Mouse (Mus musculus) cerebellum, adult 2 months (tissue): ENCODE measurements around the gene Znrf3.

Source experiments
- CTCF ChIP-seq: fragments of 200-500 bp; IDR thresholded peaks from 2 replicates; pipeline ENCODE4 v1.5.1; 2011; ENCODE audit warnings: low read depth, mild to moderate bottlenecking, control low read depth, low read length, moderate library complexity, borderline replicate concordance; ENCODE audit not compliant: insufficient read depth
- POLR2A ChIP-seq: fragments of 200-500 bp; IDR thresholded peaks from 2 replicates; pipeline ENCODE4 v1.6.1; 2011; ENCODE audit warnings: low read length, control low read depth, borderline replicate concordance; ENCODE audit not compliant: insufficient read depth

DNA sequence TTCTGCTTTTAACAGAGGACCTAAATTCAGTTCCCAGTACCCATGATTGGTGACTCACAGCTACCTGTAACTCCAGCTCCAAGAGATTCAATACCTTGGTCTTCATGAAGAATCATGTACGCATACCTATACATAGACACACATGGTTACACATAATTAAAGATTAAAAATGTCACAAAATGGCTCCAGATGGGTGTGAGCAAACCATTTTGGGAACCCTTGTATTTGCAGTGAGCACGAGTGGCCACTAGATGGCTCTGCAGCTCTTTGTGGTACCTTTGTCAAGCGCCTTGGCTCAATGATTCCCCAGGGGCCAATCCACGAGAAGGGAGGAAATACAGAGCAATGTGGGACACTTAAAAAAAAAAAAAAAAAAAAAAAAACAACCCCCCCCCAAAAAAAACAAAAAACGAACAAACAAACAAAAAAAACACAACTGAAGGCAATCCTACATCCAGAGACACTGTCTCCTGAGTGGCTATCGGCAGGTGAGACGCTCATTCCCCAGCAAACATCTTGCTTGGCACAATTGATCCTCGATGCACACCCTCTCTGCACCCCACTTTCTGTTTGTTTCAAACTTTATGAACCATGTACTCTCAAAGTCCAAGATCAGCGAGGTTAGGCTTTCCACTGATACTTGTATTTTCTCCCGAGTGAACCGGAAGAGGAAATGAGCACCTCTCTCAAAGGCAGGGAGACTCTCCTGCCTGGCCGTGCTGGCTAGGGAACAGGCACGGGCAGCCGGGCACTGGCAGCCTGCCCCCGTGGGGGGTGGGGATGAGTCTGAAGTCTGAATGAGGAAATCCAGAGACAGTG lies 40.8 kb upstream of the Znrf3 start:
- TF ChIP-seq CTCF (peak; percentile 86), POLR2A (peak; percentile 36; the same call in 1 of the 2 replicates)
